Mouse (Mus musculus): ENCODE data around the gene Snx29. TPM values are rescaled to one million over a fixed set of nuclear protein-coding genes. Genes with fewer than 3 reads are reported as not detected.

The Snx29 gene
- total and polyA plus RNA-seq, 3 experiments: 1.2 to 3.2 (median 3.1) TPM

- H3K36me3 ChIP-seq (replicated peaks in 1 of 2; ENCODE audit: control insufficient read depth in 1 of 2, insufficient read depth in 1 of 2, low read length in 1 of 2): peaks cover 0 to 9% of the 10 kb centered on the region in 2 experiments
- H3K4me1 ChIP-seq (ENCODE audit: control insufficient read depth in 1 of 2, insufficient read depth in 2 of 2): peaks cover 0 to 25% of the 10 kb centered on the region in 2 experiments; a peak in 2 of 4 replicates
- H3K79me2 ChIP-seq (replicated peaks; ENCODE audit: control insufficient read depth, extremely low read depth, insufficient read depth, poor library complexity, severe bottlenecking): no peaks in the 10 kb centered on the region
- H3K27me3 ChIP-seq (replicated peaks): no peaks in the 10 kb centered on the region
- TF ChIP-seq TCF12 (IDR thresholded peaks at IDR 0.05; ENCODE audit: low read depth, low read length) (no peak), GABPA (IDR thresholded peaks at IDR 0.05; ENCODE audit: insufficient replicate concordance, low read depth, low read length) (no peak), MYC (IDR thresholded peaks at IDR 0.05; ENCODE audit: low read depth, low read length) (no peak), E2F4 (IDR thresholded peaks at IDR 0.05; ENCODE audit: insufficient replicate concordance, low read depth, low read length) (no peak), NELFE (IDR thresholded peaks at IDR 0.05; ENCODE audit: low read depth, low read length) (no peak), HCFC1 (IDR thresholded peaks at IDR 0.05; ENCODE audit: low read depth, low read length) (no peak), PAX5 (IDR thresholded peaks at IDR 0.05; ENCODE audit: low read length) (no peak), USF2 (conservative IDR thresholded peaks at IDR 0.05; ENCODE audit: low read depth, low read length) (no peak), CHD2 (IDR thresholded peaks at IDR 0.05; ENCODE audit: low read length) (no peak), SIN3A (IDR thresholded peaks at IDR 0.05; ENCODE audit: low read length) (no peak), CHD1 (IDR thresholded peaks at IDR 0.05; ENCODE audit: low read depth, low read length) (no peak), MAZ (IDR thresholded peaks at IDR 0.05; ENCODE audit: low read depth, low read length) (no peak), ZKSCAN1 (IDR thresholded peaks at IDR 0.05; ENCODE audit: borderline replicate concordance, low read depth, low read length) (no peak)
- DNase-seq (ENCODE audit: extremely low read depth): no peak
- H3K4me2 ChIP-seq (ENCODE audit: insufficient read depth, low read depth, poor library complexity, severe bottlenecking): no peak overlapping the region
- no peak overlapping the region for H3K27ac ChIP-seq (ENCODE audit: insufficient read depth, low read depth)
- no peaks in the 10 kb centered on the region for H3K9me3 ChIP-seq (replicated peaks; ENCODE audit: low read length)
- in situ Hi-C loops (cut with MboI; ENCODE audit: low pct_ligation_motif_present, low pct_unique_long_range_greater_than_20kb, low sequenced_read_pairs) (no loop called here), dilution Hi-C loops (cut with MboI; ENCODE audit: extremely low pct_ligation_motif_present, extremely low pct_unique_long_range_greater_than_20kb, low sequenced_read_pairs) (no loop called here)
- H3K4me3 ChIP-seq (replicated peaks in 1 of 3; ENCODE audit: low read depth in 2 of 3, low read length in 2 of 3, poor library complexity in 1 of 3): no peak overlapping the region
- H3K9ac ChIP-seq (ENCODE audit: insufficient read depth, low read depth): no peak overlapping the region
Measured at GRCm38 (mm10) chr16:11756598-11757245, 434.0 kb downstream of the Snx29 start.

GRCm38 (mm10) chr16:11757471-11757870 is 434.8 kb downstream of the Snx29 start:
- no peak overlapping the region for H3K9ac ChIP-seq (ENCODE audit: insufficient read depth, low read depth)
- H3K4me3 ChIP-seq (replicated peaks in 1 of 3; ENCODE audit: low read depth in 2 of 3, low read length in 2 of 3, poor library complexity in 1 of 3): no peak overlapping the region
- H3K4me1 ChIP-seq (ENCODE audit: control insufficient read depth in 1 of 2, insufficient read depth in 2 of 2): peaks cover 0 to 19% of the 10 kb centered on the region in 2 experiments; a peak in 2 of 4 replicates
- dilution Hi-C loops (cut with MboI; ENCODE audit: extremely low pct_ligation_motif_present, extremely low pct_unique_long_range_greater_than_20kb, low sequenced_read_pairs) (no loop called here), in situ Hi-C loops (cut with MboI; ENCODE audit: low pct_ligation_motif_present, low pct_unique_long_range_greater_than_20kb, low sequenced_read_pairs) (no loop called here)
- TF ChIP-seq CHD2 (IDR thresholded peaks at IDR 0.05; ENCODE audit: low read length) (no peak), UBTF (IDR thresholded peaks at IDR 0.05; ENCODE audit: low read depth, low read length) (no peak), IRF4 (IDR thresholded peaks at IDR 0.05; ENCODE audit: low read depth, low read length) (no peak), POLR2AphosphoS2 (IDR thresholded peaks at IDR 0.05; ENCODE audit: low read depth, low read length) (no peak), HCFC1 (IDR thresholded peaks at IDR 0.05; ENCODE audit: low read depth, low read length) (no peak), SMC3 (IDR thresholded peaks at IDR 0.05; ENCODE audit: low read depth, low read length) (no peak), ZC3H11A (IDR thresholded peaks at IDR 0.05; ENCODE audit: low read depth, low read length) (no peak), USF1 (IDR thresholded peaks at IDR 0.05; ENCODE audit: low read depth, low read length) (no peak), ETS1 (conservative IDR thresholded peaks at IDR 0.05; ENCODE audit: low read depth, low read length) (no peak), TCF12 (IDR thresholded peaks at IDR 0.05; ENCODE audit: low read depth, low read length) (no peak)
- H3K36me3 ChIP-seq (replicated peaks in 1 of 2; ENCODE audit: control insufficient read depth in 1 of 2, insufficient read depth in 1 of 2, low read length in 1 of 2): peaks cover 0 to 9% of the 10 kb centered on the region in 2 experiments
- H3K27ac ChIP-seq (ENCODE audit: insufficient read depth, low read depth): no peak overlapping the region
- H3K9me3 ChIP-seq (replicated peaks; ENCODE audit: low read length): no peaks in the 10 kb centered on the region
- DNase-seq (ENCODE audit: extremely low read depth): no peak
- no peaks in the 10 kb centered on the region for H3K79me2 ChIP-seq (replicated peaks; ENCODE audit: control insufficient read depth, extremely low read depth, insufficient read depth, poor library complexity, severe bottlenecking)
- H3K27me3 ChIP-seq (replicated peaks): no peaks in the 10 kb centered on the region
- H3K4me2 ChIP-seq (ENCODE audit: insufficient read depth, low read depth, poor library complexity, severe bottlenecking): no peak overlapping the region

All from CH12.LX (cell line).